Mouse (Mus musculus): ENCODE measurements around the gene Mylk2. TPM values are rescaled to one million over a fixed set of nuclear protein-coding genes. Genes with fewer than 3 reads are reported as not detected.
A peak's percentile ranks its signal among the peaks of the same experiment; 100 is the strongest.

Mylk2 gene
- total RNA-seq, 1 experiment from 2014 or later, result not detected

GRCm38 (mm10) chr2:152962091-152962793 is 51.1 kb downstream of the Mylk2 start, which contains the start of gene Ttll9:
TSS of gene Ttll9 (plus strand) at chr2:152962485.
- ATAC-seq (replicated peaks in 1 of 2; ENCODE audit: insufficient read depth in 1 of 2, low FRiP score in 2 of 2, low TSS enrichment in 1 of 2, low read depth in 1 of 2, poor library complexity in 2 of 2, severe bottlenecking in 2 of 2), result peak; percentile 95 to 96

- no peak for ATAC-seq (replicated peaks in 1 of 2; ENCODE audit: insufficient read depth in 1 of 2, low FRiP score in 2 of 2, low TSS enrichment in 1 of 2, low read depth in 1 of 2, poor library complexity in 2 of 2, severe bottlenecking in 2 of 2)
Measured at GRCm38 (mm10) chr2:152965555-152965954, 54.4 kb downstream of the Mylk2 start.

Other genes with a start within 250 kb of the Mylk2 start
- 104 and 106 TPM in 2 replicates for gene H13, start 241.9 kb upstream of the Mylk2 start, total RNA-seq (2017)
- 15.0 and 19.1 TPM in 2 replicates for gene Mcts2, start 224.3 kb upstream of the Mylk2 start, total RNA-seq (2017)
- 5.8 and 9.6 TPM in 2 replicates for gene Id1, start 175.1 kb upstream of the Mylk2 start, total RNA-seq (2017)
- gene Cox4i2, start 157.2 kb upstream of the Mylk2 start, total RNA-seq (2017), result 1.3 TPM in 1 of 2 replicates, not detected in the other
- gene Bcl2l1, start 79.6 kb upstream of the Mylk2 start, total RNA-seq (2017), result 11.2 and 11.6 TPM in 2 replicates
- gene Tpx2, start 63.4 kb upstream of the Mylk2 start, total RNA-seq (2017), result 68.1 and 113 TPM in 2 replicates
- not detected in 2 replicates for gene Foxs1, start 21.9 kb downstream of the Mylk2 start, total RNA-seq (2017)
- gene Dusp15, start 40.3 kb downstream of the Mylk2 start, total RNA-seq (2017), result not detected in 2 replicates
- not detected in 2 replicates for gene Ttll9, start 51.1 kb downstream of the Mylk2 start, total RNA-seq (2017)
- gene Pdrg1, start 104.1 kb downstream of the Mylk2 start, total RNA-seq (2017), result 115 and 527 TPM in 2 replicates
- gene Xkr7, start 120.5 kb downstream of the Mylk2 start, total RNA-seq (2017), result 0.50 TPM in 1 of 2 replicates, not detected in the other
- 5.4 and 11.4 TPM in 2 replicates for gene Ccm2l, start 154.6 kb downstream of the Mylk2 start, total RNA-seq (2017)
- gene Hck, start 197.1 kb downstream of the Mylk2 start, total RNA-seq (2017), result 9.0 and 26.3 TPM in 2 replicates
- 62.0 and 83.4 TPM in 2 replicates for gene Tm9sf4, start 250.0 kb downstream of the Mylk2 start, total RNA-seq (2017)